ENCODE assay signal across 7 mouse cellular contexts in genomic region chr4:129697191-129697590, GRCm38 (mm10). TPM values are rescaled to one million over a fixed set of nuclear protein-coding genes. Genes with fewer than 3 reads are reported as not detected.
DNase-seq lines count a peak whose midpoint lies in the region; ATAC-seq and TF ChIP-seq lines count a peak whose summit lies in the region.

No protein-coding gene starts in this region.

- TF ChIP-seq POLR2A in olfactory bulb, adult 2 months (IDR thresholded peaks at IDR 0.05; ENCODE audit: insufficient read depth, low read depth, low read length), result no peak

- ATAC-seq in lung, embryonic 15.5 days (ENCODE audit: borderline replicate concordance, extremely low read depth, low FRiP score, low TSS enrichment), result no peak
- ATAC-seq in limb, embryonic 11.5 days (ENCODE audit: insufficient number of reproducible peaks, low FRiP score, low TSS enrichment, low read depth), result no peak

- peaks cover 16% of the 10 kb centered on the region for H3K36me3 ChIP-seq in lung, embryonic 15.5 days
- H3K36me3 ChIP-seq in forebrain, embryonic 10.5 days (replicated peaks), result peaks cover 37% of the 10 kb centered on the region
- H3K36me3 ChIP-seq in limb, embryonic 11.5 days (ENCODE audit: control insufficient read depth, insufficient read depth, low read length), result peaks cover 4% of the 10 kb centered on the region

- H3K4me1 ChIP-seq in lung, embryonic 15.5 days, result peaks cover 24% of the 10 kb centered on the region
- peaks cover 30% of the 10 kb centered on the region for H3K4me1 ChIP-seq in forebrain, embryonic 10.5 days
- peaks cover 10% of the 10 kb centered on the region for H3K4me1 ChIP-seq in limb, embryonic 11.5 days (ENCODE audit: control insufficient read depth, insufficient read depth, low read length)
- peaks cover 10% of the 10 kb centered on the region for H3K4me1 ChIP-seq in olfactory bulb, adult 2 months (ENCODE audit: control insufficient read depth, insufficient read depth, low read length)

- peak overlapping the region; percentile 68 for H3K9ac ChIP-seq in lung, embryonic 15.5 days
- peak overlapping the region; percentile 81 for H3K9ac ChIP-seq in limb, embryonic 11.5 days (ENCODE audit: low read length)

- 76% methylated on average over 7 of the region's 7 CpGs for WGBS in lung, embryonic 15.5 days
- 86% methylated on average over 7 of the region's 7 CpGs for WGBS in forebrain, embryonic 10.5 days
- 88% methylated on average over 7 of the region's 7 CpGs for WGBS in limb, embryonic 11.5 days
- WGBS in olfactory bulb, adult 2 months, result 78% methylated on average over 7 of the region's 7 CpGs

- TF ChIP-seq CTCF in olfactory bulb, adult 2 months (IDR thresholded peaks at IDR 0.05; ENCODE audit: insufficient read depth, low read depth, low read length), result no peak

- no peak for DNase-seq in lung, postnatal 10 days
- no peak for DNase-seq in forebrain, embryonic 10.5 days (ENCODE audit: extremely low spot score, low spot score)
- DNase-seq in limb, embryonic 11.5 days (ENCODE audit: low spot score), result peak; percentile 27
- DNase-seq in ovary, postnatal 36 days (ENCODE audit: low spot score), result no peak
- no peak for DNase-seq in spleen, postnatal 10 days (ENCODE audit: low spot score in 2 of 2)

- H3K4me2 ChIP-seq in lung, embryonic 15.5 days, result peak overlapping the region; percentile 84
- H3K4me2 ChIP-seq in limb, embryonic 11.5 days (ENCODE audit: low read depth, severe bottlenecking), result peak overlapping the region; percentile 55; the same call in 1 of the 2 replicates

- peak overlapping the region; percentile 83 for H3K27ac ChIP-seq in lung, embryonic 15.5 days
- peak overlapping the region; percentile 98 for H3K27ac ChIP-seq in forebrain, embryonic 10.5 days
- H3K27ac ChIP-seq in limb, embryonic 11.5 days (replicated peaks; ENCODE audit: low read depth, low read length), result peak overlapping the region; percentile 87
- H3K27ac ChIP-seq in olfactory bulb, adult 2 months (ENCODE audit: insufficient read depth, low read depth, low read length), result peak overlapping the region; percentile 60

- peak overlapping the region; percentile 68 for H3K4me3 ChIP-seq in lung, embryonic 15.5 days
- peak overlapping the region; percentile 79 for H3K4me3 ChIP-seq in forebrain, embryonic 10.5 days
- peak overlapping the region; percentile 66 for H3K4me3 ChIP-seq in limb, embryonic 11.5 days (ENCODE audit: low read depth, low read length)
- H3K4me3 ChIP-seq in olfactory bulb, adult 2 months (ENCODE audit: insufficient read depth, low read depth, low read length), result no peak overlapping the region

- no peaks in the 10 kb centered on the region for H3K27me3 ChIP-seq in lung, embryonic 15.5 days
- no peaks in the 10 kb centered on the region for H3K27me3 ChIP-seq in forebrain, embryonic 10.5 days (ENCODE audit: poor library complexity, severe bottlenecking)
- no peaks in the 10 kb centered on the region for H3K27me3 ChIP-seq in limb, embryonic 11.5 days (ENCODE audit: control insufficient read depth, insufficient read depth, low read length)

- no peaks in the 10 kb centered on the region for H3K9me3 ChIP-seq in lung, embryonic 15.5 days
- H3K9me3 ChIP-seq in forebrain, embryonic 10.5 days, result no peaks in the 10 kb centered on the region
- H3K9me3 ChIP-seq in limb, embryonic 11.5 days (ENCODE audit: control insufficient read depth, low read length), result no peaks in the 10 kb centered on the region

RNA-seq across cellular contexts. Expression of gene Tmem39b, which starts 0.6 kb away (rescaled TPM):
- polyA plus RNA-seq in lung, embryonic 15.5 days (2015; fragmentation: Nextera tagmentation; extraction: Ambion mirVana), result 12.6 and 13.6 TPM in 2 replicates
- 15.7 and 20.0 TPM in 2 replicates for polyA plus RNA-seq in forebrain, embryonic 10.5 days (2016; fragmentation: Nextera tagmentation; extraction: Ambion mirVana)
- 35.5 and 47.3 TPM in 2 replicates for polyA plus RNA-seq in limb, embryonic 11.5 days (2014; fragmentation: Nextera tagmentation; extraction: Ambion mirVana)
- polyA plus RNA-seq in olfactory bulb, adult 2 months (2012; ENCODE audit: insufficient read depth, insufficient read length, low replicate concordance, missing spikeins), result not detected in 2 replicates

RNA-seq across cellular contexts. Expression of gene Kpna6, which starts 24.6 kb away (rescaled TPM):
- polyA plus RNA-seq in lung, embryonic 15.5 days (2015; fragmentation: Nextera tagmentation; extraction: Ambion mirVana), result 16.4 and 16.5 TPM in 2 replicates
- polyA plus RNA-seq in forebrain, embryonic 10.5 days (2016; fragmentation: Nextera tagmentation; extraction: Ambion mirVana), result 14.0 and 15.1 TPM in 2 replicates
- polyA plus RNA-seq in limb, embryonic 11.5 days (2014; fragmentation: Nextera tagmentation; extraction: Ambion mirVana), result 13.1 and 13.4 TPM in 2 replicates
- polyA plus RNA-seq in olfactory bulb, adult 2 months (2012; ENCODE audit: insufficient read depth, insufficient read length, low replicate concordance, missing spikeins), result not detected in 2 replicates

RNA-seq across cellular contexts. Expression of gene Khdrbs1, which starts 44.9 kb away (rescaled TPM):
- polyA plus RNA-seq in lung, embryonic 15.5 days (2015; fragmentation: Nextera tagmentation; extraction: Ambion mirVana), result 125 and 126 TPM in 2 replicates
- polyA plus RNA-seq in forebrain, embryonic 10.5 days (2016; fragmentation: Nextera tagmentation; extraction: Ambion mirVana), result 148 and 151 TPM in 2 replicates
- polyA plus RNA-seq in limb, embryonic 11.5 days (2014; fragmentation: Nextera tagmentation; extraction: Ambion mirVana), result 162 and 189 TPM in 2 replicates
- polyA plus RNA-seq in olfactory bulb, adult 2 months (2012; ENCODE audit: insufficient read depth, insufficient read length, low replicate concordance, missing spikeins), result 153 and 170 TPM in 2 replicates

RNA-seq across cellular contexts. Expression of gene Txlna, which starts 56.3 kb away (rescaled TPM):
- polyA plus RNA-seq in lung, embryonic 15.5 days (2015; fragmentation: Nextera tagmentation; extraction: Ambion mirVana), result 83.2 and 86.8 TPM in 2 replicates
- 114 and 118 TPM in 2 replicates for polyA plus RNA-seq in forebrain, embryonic 10.5 days (2016; fragmentation: Nextera tagmentation; extraction: Ambion mirVana)
- polyA plus RNA-seq in limb, embryonic 11.5 days (2014; fragmentation: Nextera tagmentation; extraction: Ambion mirVana), result 111 and 123 TPM in 2 replicates
- not detected in 2 replicates for polyA plus RNA-seq in olfactory bulb, adult 2 months (2012; ENCODE audit: insufficient read depth, insufficient read length, low replicate concordance, missing spikeins)

Comparison
In these comparisons a context has a peak if more than half of its experiments do, and no peak if none do; other contexts are left out.
1. RNA of gene Tmem39b, which starts 0.6 kb away (polyA plus RNA-seq): 35.5 to 47.3 TPM in limb, embryonic 11.5 days, 15.7 to 20.0 TPM in forebrain, embryonic 10.5 days and 12.6 to 13.6 TPM in lung, embryonic 15.5 days; not detected in olfactory bulb, adult 2 months; every median in the first group is over 10 times any median in the second.
2. Peak in every context shown above with its lines, with median percentiles within 50 percentile points of each other: H3K27ac ChIP-seq.